Mouse (Mus musculus) heart, adult 2 months (tissue): ENCODE data around the gene Selenov.

Experiments
- CTCF ChIP-seq: fragments of 200-600 bp; IDR thresholded peaks from 2 replicates; pipeline ENCODE4 v1.8.1; 2022; ENCODE audit warnings: antibody characterized with exemption, mild to moderate bottlenecking, moderate library complexity
- EP300 ChIP-seq: fragments of 200-500 bp; IDR thresholded peaks from 2 replicates; pipeline ENCODE4 v1.6.1; 2011; ENCODE audit warnings: low read depth, low read length, control low read depth; ENCODE audit not compliant: insufficient read depth
- POLR2A ChIP-seq: fragments of 200-500 bp; IDR thresholded peaks from 2 replicates; pipeline ENCODE4 v1.6.1; 2011; ENCODE audit warnings: mild to moderate bottlenecking, low read depth, low read length, control low read depth; ENCODE audit not compliant: insufficient read depth

DNA sequence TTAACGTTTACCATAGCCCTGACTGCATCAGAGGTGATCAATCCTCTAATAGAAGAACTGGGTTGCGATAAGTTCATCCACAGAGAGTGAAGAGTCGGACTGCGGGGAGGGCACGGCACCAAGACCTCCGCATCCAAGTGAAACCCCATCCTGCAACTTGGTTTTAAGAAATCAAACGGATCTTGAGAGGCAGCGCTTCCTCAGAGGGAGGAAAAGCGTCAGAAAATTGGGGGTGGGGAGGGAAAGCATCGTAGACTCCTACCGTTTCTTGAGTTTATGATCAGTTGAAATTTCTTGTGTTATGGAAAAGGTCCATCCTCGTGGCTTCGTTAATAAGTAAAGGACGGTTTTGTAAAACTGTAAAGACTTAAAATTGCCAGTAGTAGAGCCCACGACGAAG, 22.4 kb downstream of the Selenov start:
- TF ChIP-seq EP300 (no peak), POLR2A (no peak), CTCF (no peak)
